Mouse (Mus musculus): ENCODE measurements around the gene Atn1. TPM values are rescaled to one million over a fixed set of nuclear protein-coding genes. Genes with fewer than 3 reads are reported as not detected.

Atn1 gene
- total and polyA plus RNA-seq, 2 experiments from 2014 or later, result 21.3 to 23.7 TPM

DNA sequence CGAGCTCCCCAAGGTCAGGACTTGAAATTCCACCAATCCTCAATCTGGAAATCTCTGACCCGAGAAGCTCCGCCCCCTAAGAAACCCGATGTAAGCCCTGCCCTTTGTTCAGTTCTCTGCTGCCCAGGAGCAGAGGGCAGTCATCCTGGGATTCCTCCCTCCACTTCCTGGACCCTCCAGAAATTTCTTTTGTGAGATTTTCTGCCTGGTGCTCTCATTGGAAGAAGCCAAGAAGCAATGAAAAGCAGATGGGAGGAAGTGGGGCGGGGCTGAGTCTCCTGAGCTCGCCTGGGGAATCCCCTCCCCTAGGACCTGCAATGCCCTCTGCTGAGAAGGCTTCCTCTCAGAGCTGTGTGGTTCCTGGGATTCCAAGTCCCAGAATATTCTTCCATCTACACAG is 26.1 kb upstream of the Atn1 start:
- H3K36me3 ChIP-seq (ENCODE audit: insufficient read depth, low read length), result no peaks in the 10 kb centered on the region
- H3K27ac ChIP-seq, result no peak overlapping the region
- no peaks in the 10 kb centered on the region for H3K9me3 ChIP-seq (ENCODE audit: low read length)
- WGBS, result 23% methylated on average over 6 of the region's 6 CpGs
- no peaks in the 10 kb centered on the region for H3K27me3 ChIP-seq (ENCODE audit: insufficient read depth, low read length)
- H3K9ac ChIP-seq (replicated peaks; ENCODE audit: low read length), result no peak overlapping the region
- DNase-seq (ENCODE audit: low spot score), result no peak
- H3K4me2 ChIP-seq (ENCODE audit: low read depth, low read length), result peak overlapping the region; percentile 13; the same call in 1 of the 2 replicates
- 0 out of 2 replicates have a peak, but pooled peaks cover 9% of the 10 kb centered on the region for H3K4me1 ChIP-seq (ENCODE audit: insufficient read depth, low read length)
- TF ChIP-seq CTCF (IDR thresholded peaks at IDR 0.05; ENCODE audit: low read depth), result no peak
- H3K4me3 ChIP-seq (ENCODE audit: low read length), result no peak overlapping the region
- ATAC-seq, result no peak

- Histone ChIP-seq H3K4me3 (ENCODE audit: low read length) (no peak overlapping the region), H3K9ac (replicated peaks; ENCODE audit: low read length) (no peak overlapping the region), H3K4me2 (ENCODE audit: low read depth, low read length) (no peak overlapping the region), H3K9me3 (ENCODE audit: low read length) (no peaks in the 10 kb centered on the region), H3K27ac (no peak overlapping the region), H3K36me3 (ENCODE audit: insufficient read depth, low read length) (no peaks in the 10 kb centered on the region), H3K4me1 (ENCODE audit: insufficient read depth, low read length) (0 out of 2 replicates have a peak, but pooled peaks cover 9% of the 10 kb centered on the region), H3K27me3 (ENCODE audit: insufficient read depth, low read length) (no peaks in the 10 kb centered on the region)
- ATAC-seq (no peak), DNase-seq (ENCODE audit: low spot score) (no peak)
- 90% methylated on average over 7 of the region's 7 CpGs for WGBS
- no peak for TF ChIP-seq CTCF (IDR thresholded peaks at IDR 0.05; ENCODE audit: low read depth)
Measured at GRCm38 (mm10) chr6:124780917-124781316, 24.6 kb upstream of the Atn1 start.

GRCm38 (mm10) chr6:124779984-124780416 is 23.7 kb upstream of the Atn1 start:
- Histone ChIP-seq H3K27ac (no peak overlapping the region), H3K9me3 (ENCODE audit: low read length) (no peaks in the 10 kb centered on the region), H3K4me1 (ENCODE audit: insufficient read depth, low read length) (0 out of 2 replicates have a peak, but pooled peaks cover 9% of the 10 kb centered on the region), H3K4me2 (ENCODE audit: low read depth, low read length) (peak overlapping the region; percentile 76), H3K9ac (replicated peaks; ENCODE audit: low read length) (peak overlapping the region; percentile 37; the same call in 1 of the 2 replicates), H3K4me3 (ENCODE audit: low read length) (peak overlapping the region; percentile 31), H3K36me3 (ENCODE audit: insufficient read depth, low read length) (no peaks in the 10 kb centered on the region), H3K27me3 (ENCODE audit: insufficient read depth, low read length) (no peaks in the 10 kb centered on the region)
- DNase-seq (ENCODE audit: low spot score) (no peak), ATAC-seq (peak; percentile 31; the same call in 1 of the 2 replicates)
- TF ChIP-seq CTCF (IDR thresholded peaks at IDR 0.05; ENCODE audit: low read depth), result peak; percentile 44
- 5% methylated on average over 10 of the region's 10 CpGs for WGBS

DNA sequence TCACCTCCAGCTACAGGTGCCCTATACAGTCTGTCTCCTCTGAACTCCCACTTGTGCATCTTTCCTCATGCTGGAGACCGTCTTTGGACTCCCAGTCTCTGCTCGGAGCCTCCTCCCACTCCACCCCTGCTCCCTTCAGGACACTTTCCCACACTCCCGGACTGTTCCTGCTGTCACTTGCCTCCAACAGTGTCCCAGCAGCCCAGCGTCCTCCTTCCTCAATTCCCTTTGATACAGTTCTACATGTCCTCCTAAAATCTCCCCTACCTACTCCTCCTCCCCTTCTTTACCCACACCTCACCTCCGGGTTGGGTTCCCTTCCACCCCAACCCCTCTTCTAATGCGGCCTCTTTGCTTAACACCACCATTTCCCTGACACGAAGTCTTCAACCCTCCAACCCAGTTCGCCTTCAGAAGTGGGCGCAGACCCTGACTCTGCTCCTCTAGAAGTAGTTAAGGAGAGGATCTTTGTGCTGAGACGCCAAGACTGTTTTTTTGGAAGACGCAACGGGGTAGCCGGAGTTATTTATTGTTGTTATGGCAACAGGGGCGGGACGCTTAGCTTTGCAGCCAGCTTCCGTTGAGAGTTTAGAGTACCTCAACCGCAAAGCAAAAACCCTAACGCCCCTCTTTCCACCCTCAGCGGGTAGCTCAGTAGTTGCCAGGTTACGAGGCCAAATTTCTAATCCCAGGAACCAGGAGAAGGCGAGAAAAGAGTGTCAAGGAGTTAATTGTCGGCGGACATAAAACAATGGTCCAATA is 23.1 kb upstream of the Atn1 start, which contains the start of gene Lrrc23:
Gene Lrrc23, minus strand, starts transcription at position 506 of the 762 bp plus-strand sequence.
- Histone ChIP-seq H3K27me3 (ENCODE audit: insufficient read depth, low read length) (no peaks in the 10 kb centered on the region), H3K4me3 (ENCODE audit: low read length) (peak within 1 kb of the TSS; percentile 31), H3K9me3 (ENCODE audit: low read length) (no peaks in the 10 kb centered on the region), H3K4me1 (ENCODE audit: insufficient read depth, low read length) (0 out of 2 replicates have a peak, but pooled peaks cover 9% of the 10 kb centered on the region), H3K36me3 (ENCODE audit: insufficient read depth, low read length) (no peaks in the 10 kb centered on the region), H3K9ac (replicated peaks; ENCODE audit: low read length) (peak within 1 kb of the TSS; percentile 37; the same call in 1 of the 2 replicates), H3K4me2 (ENCODE audit: low read depth, low read length) (peak within 1 kb of the TSS; percentile 76), H3K27ac (peak within 1 kb of the TSS; percentile 41; the same call in 1 of the 2 replicates)
- WGBS, result 1% methylated on average over 23 of the region's 23 CpGs
- peak; percentile 82 for ATAC-seq
- no peak for TF ChIP-seq CTCF (IDR thresholded peaks at IDR 0.05; ENCODE audit: low read depth)
- peak; percentile 82 for DNase-seq (ENCODE audit: low spot score)

DNA sequence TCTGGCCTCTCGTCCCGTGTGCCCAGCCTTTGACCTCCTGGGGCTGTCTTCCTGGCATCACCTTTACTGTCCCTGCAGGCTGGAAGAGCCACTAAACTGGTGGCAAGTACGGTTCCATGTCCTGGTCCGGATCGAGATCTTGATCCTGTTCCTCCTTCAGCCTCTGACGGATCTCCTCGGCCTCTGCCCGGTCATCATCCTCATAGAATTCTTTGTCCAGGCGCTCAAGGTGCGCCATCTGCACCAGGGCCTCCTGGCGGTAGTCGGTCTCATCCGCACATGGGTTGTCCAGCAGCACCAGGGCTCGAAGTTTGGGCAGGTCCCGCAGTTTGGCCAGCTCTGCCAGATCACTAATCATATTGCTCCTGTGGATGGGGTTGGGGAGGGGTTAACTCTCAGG is 14.2 kb upstream of the Atn1 start:
- no peak for ATAC-seq

DNA sequence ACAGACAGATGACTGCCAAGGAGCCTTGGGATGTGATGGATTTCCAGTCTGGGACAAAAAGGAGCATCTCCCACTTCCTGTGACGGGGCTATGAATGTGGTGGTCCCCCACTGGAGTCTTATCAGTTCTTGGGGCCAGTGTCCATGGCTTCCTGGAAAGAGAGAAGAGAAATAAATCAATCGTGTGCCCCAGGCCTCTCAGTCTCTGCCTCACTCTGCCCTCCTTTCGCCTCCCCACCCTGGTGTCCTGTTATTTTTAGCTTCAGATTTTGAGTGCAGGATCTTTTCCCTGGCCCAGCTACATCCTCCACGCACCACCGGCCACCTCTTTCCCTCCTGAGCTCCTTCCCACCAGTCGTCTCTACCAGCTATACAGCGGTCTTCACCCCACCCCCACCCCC is 13.7 kb upstream of the Atn1 start:
- Histone ChIP-seq H3K36me3 (ENCODE audit: insufficient read depth, low read length) (no peaks in the 10 kb centered on the region), H3K4me3 (ENCODE audit: low read length) (peak overlapping the region; percentile 59), H3K4me2 (ENCODE audit: low read depth, low read length) (peak overlapping the region; percentile 75), H3K4me1 (ENCODE audit: insufficient read depth, low read length) (peaks cover 19% of the 10 kb centered on the region), H3K27me3 (ENCODE audit: insufficient read depth, low read length) (no peaks in the 10 kb centered on the region), H3K9ac (replicated peaks; ENCODE audit: low read length) (peak overlapping the region; percentile 74), H3K9me3 (ENCODE audit: low read length) (no peaks in the 10 kb centered on the region), H3K27ac (peak overlapping the region; percentile 78; the same call in 1 of the 2 replicates)
- DNase-seq (ENCODE audit: low spot score) (no peak), ATAC-seq (no peak)
- 57% methylated on average over 7 of the region's 7 CpGs for WGBS
- TF ChIP-seq CTCF (IDR thresholded peaks at IDR 0.05; ENCODE audit: low read depth), result no peak

More for the DNA sequence above, 14.2 kb upstream of the Atn1 start:
- WGBS, result 88% methylated on average over 15 of the region's 15 CpGs
- TF ChIP-seq CTCF (IDR thresholded peaks at IDR 0.05; ENCODE audit: low read depth), result no peak
- no peak overlapping the region for H3K4me3 ChIP-seq (ENCODE audit: low read length)
- peak overlapping the region; percentile 75; the same call in 1 of the 2 replicates for H3K4me2 ChIP-seq (ENCODE audit: low read depth, low read length)
- H3K4me1 ChIP-seq (ENCODE audit: insufficient read depth, low read length), result peaks cover 19% of the 10 kb centered on the region
- no peaks in the 10 kb centered on the region for H3K36me3 ChIP-seq (ENCODE audit: insufficient read depth, low read length)
- DNase-seq (ENCODE audit: low spot score), result no peak
- H3K9ac ChIP-seq (replicated peaks; ENCODE audit: low read length), result peak overlapping the region; percentile 74; the same call in 1 of the 2 replicates
- H3K9me3 ChIP-seq (ENCODE audit: low read length), result no peaks in the 10 kb centered on the region
- no peak overlapping the region for H3K27ac ChIP-seq
- no peaks in the 10 kb centered on the region for H3K27me3 ChIP-seq (ENCODE audit: insufficient read depth, low read length)

All from hindbrain, postnatal 0 days (tissue).